Mouse (Mus musculus): ENCODE data around the gene Neb.

DNA sequence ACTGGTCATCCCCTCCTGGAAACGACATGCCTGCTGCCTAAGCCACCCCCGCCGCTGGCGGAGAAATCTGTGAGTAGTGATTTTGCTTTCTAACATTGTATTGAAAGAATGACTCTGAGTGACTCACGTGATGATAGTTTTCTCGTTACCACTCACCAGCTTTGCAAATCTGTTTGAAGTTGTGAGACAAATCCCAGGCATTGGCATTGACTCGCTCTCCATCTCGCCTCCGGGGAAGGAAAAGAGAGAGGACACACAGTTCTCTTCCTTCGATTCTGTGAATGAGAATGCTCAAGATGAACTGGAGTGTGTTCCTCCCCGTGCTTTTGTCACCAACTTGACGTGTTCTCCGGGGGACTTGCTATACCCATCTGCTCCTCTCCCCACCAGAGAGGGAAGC, 11.0 kb downstream of the Neb start:
- no peak for TF ChIP-seq CTCF (IDR thresholded peaks at IDR 0.05)
- no peak for TF ChIP-seq EP300 (IDR thresholded peaks at IDR 0.05)
